Mouse (Mus musculus) retina, postnatal 7 days (tissue): Measurements from ENCODE around the gene Nr1d1.

Source experiments
- DNase-seq: peaks from one replicate; pipeline ENCODE4 v3.0.0-alpha.2; 2012; ENCODE audit warnings: low read depth, low spot score

Gene Nr1d1

DNA sequence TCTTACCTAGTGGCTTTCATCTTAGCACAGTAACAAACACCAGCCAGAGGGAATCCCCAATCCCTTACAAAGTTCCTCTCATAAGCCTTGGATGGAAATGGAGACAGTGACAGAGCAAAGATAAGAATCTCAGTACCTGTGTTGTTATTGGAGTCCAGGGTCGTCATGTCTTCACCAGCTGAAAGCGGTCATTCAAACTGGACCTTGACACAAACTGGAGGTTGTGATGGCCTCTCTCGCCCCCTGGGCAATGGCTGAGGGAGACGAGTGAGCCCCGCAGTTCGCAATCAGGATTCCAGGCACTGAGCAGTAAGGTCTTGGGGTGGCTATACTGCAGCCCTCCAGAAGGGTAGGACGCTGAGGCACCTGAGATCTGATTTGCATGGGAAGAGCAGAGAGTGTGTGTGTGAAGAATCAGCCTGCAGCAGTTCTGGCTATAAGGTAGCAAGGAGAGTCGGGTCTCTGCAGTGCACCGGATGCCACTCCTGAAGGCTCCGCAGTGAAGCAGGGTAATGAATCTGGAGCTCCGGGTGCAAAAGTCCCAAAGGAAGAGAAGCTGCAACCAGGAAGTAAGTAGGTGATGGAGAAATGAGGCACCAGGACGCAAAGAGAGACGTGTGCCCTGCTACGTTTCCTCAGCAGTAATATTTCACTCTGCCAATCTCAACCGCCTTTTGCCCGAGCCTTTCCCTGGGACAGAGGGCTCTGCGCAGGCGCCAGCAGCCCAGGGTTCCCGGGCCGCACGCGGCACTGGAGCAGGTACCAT, at the start of gene Nr1d1:
TSS of gene Nr1d1 (minus strand) at position 752 of the 766 bp plus-strand sequence.
- no peak for DNase-seq

GRCm38 (mm10) chr11:98820968-98821367, 45.8 kb upstream of the Nr1d1 start:
- no peak for DNase-seq

- no peak for DNase-seq
These were observed 41.6 kb upstream of the Nr1d1 start for GRCm38 (mm10) chr11:98816706-98817239.

DNA sequence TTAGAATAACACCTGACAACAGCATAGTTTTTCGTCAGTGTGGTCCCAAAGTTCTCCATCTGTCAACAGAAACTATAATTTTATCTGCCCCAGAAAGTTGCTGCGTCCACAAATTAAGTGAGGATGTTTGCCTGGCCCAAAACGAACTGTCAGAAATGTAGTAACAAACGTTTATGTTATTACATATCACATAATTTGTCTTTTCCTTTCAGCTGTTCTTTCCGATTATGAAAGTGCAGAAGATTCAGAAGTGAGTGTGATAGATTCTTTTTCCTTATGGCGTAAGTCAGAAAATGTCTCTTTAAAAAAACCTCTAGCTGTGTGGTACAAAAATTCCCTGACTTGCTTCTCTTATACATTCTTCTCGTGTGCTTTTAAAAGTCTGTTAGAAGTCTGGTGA, 35.6 kb upstream of the Nr1d1 start:
- DNase-seq, result no peak

DNA sequence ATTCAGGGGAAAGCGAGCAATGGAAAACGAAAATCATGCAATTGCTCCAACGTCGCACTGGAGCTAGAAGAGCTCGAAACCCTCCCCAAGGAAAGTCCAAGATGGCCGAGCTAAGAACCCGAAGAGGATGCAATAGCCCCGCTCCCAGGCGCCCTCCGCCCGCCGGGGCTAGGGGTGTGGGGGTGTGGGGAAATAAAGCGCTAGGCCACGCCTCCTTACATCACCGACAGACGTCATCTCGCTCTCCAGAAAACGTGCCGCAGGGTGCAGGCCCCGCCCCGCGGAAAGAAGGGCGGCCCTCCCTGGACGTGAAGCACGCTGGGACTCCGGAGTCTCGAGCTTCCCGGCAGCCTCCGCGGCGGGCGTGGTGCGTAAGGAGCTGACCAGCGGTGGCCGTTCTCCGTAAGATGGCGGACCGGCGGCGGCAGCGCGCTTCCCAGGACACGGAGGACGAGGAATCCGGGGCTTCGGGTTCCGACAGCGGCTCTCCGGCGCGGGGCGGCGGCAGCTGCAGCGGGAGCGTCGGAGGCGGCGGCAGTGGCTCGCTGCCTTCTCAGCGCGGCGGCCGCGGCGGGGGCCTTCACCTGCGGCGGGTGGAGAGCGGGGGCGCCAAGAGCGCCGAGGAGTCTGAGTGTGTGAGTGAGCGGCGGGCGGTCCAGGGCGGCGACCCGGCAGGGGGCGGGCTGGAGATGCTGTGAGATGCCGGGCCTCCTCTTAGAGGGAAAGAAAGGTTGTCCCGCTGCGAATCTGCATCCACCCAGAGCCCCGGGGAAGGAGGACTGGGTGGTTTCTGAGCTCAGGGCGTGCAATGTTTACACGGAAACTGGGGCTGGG, 34.5 kb upstream of the Nr1d1 start:
- DNase-seq, result peak; percentile 98

DNA sequence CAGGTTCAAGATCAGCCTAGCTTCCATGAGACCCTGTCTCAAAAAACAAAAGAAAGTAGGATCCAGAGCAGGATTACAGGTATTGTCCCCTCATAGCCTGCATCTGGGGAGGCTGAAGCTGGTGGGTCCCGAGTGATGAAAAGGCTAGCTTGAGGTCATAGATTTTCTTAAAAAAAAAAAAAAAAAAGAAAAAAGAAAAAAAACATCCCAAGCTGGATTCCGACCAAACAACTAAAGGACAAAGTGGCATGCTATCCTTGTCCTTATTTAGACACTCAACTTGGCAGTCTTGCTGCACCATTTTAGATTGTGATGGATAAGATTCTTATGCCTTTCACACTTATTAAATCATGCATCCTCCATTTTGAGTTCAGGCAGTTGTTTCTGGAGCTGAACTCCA, 33.3 kb upstream of the Nr1d1 start:
- no peak for DNase-seq

- DNase-seq, result no peak
These were observed 29.5 kb upstream of the Nr1d1 start, which contains the start of gene Casc3 for GRCm38 (mm10) chr11:98804605-98805004. TSS of gene Casc3 (plus strand) at chr11:98804905.

- no peak for DNase-seq
These were observed 22.8 kb upstream of the Nr1d1 start for GRCm38 (mm10) chr11:98797909-98798308.

DNA sequence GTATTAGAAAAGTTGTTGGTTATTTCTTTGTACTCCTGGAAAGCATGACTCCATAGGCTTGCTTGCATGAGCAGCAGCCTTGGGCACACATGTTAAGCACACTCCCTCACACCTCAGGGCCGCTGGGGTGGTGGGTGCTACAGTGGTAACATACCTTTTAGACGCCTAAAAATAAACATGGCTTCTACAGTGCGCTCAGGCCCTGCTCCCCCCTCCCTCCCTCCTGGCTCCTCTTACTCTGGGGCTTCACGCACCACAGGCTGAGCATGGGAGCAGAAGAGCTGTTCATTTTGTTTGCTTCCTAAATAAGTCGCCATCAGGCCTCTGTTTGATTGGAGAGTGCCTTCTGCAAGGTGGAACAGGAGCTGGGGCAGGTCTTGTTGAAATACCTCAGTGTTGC, 22.2 kb upstream of the Nr1d1 start:
- DNase-seq, result no peak

GRCm38 (mm10) chr11:98796515-98797216, 21.5 kb upstream of the Nr1d1 start:
- no peak for DNase-seq

DNA sequence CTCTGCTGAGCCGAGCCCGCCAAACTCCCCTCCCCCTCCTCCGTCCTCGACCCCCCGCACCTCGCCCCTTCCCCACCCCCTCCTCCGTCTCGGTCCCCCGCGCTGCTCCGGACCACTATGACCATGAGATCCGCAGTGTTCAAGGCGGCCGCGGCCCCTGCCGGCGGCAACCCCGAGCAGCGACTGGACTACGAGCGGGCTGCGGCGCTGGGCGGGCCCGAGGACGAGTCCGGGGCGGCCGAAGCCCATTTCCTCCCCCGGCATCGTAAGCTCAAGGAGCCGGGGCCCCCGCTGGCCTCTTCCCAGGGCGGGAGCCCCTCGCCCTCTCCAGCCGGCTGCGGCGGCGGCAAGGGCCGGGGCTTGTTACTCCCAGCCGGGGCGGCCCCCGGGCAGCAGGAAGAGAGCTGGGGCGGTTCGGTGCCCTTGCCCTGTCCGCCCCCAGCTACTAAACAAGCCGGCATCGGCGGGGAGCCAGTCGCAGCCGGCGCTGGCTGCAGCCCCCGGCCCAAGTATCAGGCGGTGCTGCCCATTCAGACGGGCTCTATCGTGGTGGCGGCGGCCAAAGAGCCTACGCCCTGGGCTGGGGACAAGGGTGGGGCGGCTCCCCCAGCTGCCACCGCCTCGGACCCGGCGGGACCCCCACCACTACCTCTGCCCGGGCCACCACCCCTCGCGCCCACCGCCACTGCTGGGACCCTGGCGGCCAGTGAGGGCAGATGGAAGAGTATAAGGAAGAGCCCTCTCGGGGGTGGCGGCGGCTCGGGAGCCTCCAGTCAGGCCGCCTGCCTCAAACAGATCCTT, 20.8 kb upstream of the Nr1d1 start:
- DNase-seq, result no peak

DNA sequence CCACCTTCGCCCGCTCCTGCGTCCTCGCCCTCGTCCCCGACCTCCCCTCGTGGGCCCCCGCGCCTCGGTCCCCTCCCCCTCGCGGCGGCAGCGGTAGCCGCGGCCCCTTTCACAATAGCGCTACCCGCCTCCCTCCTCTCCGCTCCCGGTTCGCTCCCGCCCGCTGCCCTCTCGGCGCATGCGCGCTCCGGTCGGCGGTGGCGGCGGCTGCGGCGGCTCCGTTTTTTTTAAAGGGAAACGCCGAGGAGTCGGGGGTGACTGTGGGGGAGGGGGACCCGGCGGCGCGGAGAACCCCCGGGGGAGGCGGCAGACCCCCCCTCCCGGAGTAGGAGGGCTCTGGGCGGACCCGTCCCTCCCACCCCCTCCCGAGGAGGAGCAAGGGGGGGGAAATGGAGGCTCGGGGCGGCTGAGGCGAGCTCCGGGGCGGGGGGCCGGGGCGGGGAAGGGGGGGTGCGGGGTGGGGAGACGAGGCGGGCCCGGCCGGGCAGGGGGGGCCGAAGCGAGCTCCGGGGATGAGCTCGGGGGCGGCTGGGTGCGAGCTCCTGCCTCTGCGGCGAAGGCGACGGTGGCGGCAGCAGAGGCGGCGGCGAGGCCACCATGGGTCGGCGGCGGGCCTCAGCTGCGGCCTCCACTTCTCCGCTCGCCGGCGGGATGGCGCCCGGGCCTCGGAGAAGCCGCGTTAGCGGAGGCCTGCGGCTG, 20.0 kb upstream of the Nr1d1 start, which contains the start of gene Msl1:
TSS of gene Msl1 (plus strand) at position 502 of the 699 bp plus-strand sequence.
- DNase-seq, result peak; percentile 86

- DNase-seq, result no peak
These were observed 19.4 kb upstream of the Nr1d1 start for GRCm38 (mm10) chr11:98794469-98795014.

DNA sequence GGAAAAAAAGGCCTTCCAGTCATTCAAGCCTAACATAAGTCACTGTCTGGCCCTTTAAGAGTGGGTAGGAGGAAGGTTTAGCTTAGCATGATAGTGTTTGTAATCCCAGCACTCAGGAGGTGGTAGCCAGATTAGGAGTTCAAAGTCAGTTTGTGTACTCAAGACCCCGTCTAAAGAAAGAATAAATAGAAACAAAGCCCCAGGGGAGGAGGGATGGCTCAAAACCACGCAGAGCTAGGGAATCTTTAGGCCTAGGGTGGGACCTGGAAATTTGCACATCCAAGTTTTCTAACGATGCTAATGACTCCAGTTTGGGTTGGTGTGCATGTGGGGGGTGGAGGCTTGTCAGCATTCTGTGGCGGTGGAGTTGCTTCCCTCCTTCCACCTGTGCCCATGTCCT, 16.9 kb upstream of the Nr1d1 start:
- DNase-seq, result no peak

- DNase-seq, result no peak
These were observed 16.3 kb upstream of the Nr1d1 start for GRCm38 (mm10) chr11:98791448-98791847.

DNA sequence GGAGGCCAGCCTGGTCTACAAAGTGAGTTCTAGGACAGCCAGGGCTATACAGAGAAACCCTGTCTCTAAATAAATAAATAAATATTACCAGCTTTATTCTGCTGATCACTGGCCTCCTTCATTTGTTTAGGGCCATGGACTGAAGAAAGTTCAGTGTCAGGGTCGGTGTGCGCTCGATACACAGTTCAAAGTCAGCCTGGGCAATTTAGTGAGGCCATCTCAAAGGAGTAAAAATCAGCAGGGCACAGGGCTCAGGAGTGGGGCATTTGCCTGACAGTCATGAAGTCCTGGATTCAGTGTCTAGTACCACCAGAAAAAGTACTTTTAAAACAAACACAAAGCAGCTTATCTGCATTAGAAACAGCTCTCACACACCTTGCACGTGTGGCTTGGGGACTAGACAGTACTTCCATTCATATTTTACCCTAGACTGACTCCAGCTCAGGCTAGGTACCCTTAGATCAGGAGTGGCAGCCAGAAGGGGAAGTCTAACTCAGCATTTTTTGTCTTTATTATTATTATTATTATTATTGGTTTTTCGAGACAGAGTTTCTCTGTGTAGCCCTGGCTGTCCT, 15.6 kb upstream of the Nr1d1 start:
- DNase-seq, result no peak

DNA sequence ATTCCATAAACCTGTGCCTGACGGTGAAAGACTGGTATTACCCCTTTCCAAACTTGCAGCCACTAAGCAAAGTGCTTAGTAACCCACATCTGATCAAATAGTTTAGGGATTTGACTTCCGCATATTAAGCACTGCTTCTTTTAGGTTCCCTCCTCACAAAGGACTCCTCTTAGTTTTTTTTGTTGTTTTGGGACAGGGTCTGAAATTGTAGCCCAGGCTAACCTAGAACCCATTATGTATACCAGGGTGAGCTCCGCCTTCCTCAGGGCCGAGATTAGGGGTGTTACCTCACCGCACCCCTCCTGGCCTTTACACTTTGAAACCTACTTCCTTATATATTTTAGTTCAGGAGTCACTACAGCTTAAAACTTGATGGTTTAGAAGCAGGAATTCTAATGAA, 14.7 kb upstream of the Nr1d1 start:
- no peak for DNase-seq

GRCm38 (mm10) chr11:98789219-98789807, 14.2 kb upstream of the Nr1d1 start:
- no peak for DNase-seq

DNA sequence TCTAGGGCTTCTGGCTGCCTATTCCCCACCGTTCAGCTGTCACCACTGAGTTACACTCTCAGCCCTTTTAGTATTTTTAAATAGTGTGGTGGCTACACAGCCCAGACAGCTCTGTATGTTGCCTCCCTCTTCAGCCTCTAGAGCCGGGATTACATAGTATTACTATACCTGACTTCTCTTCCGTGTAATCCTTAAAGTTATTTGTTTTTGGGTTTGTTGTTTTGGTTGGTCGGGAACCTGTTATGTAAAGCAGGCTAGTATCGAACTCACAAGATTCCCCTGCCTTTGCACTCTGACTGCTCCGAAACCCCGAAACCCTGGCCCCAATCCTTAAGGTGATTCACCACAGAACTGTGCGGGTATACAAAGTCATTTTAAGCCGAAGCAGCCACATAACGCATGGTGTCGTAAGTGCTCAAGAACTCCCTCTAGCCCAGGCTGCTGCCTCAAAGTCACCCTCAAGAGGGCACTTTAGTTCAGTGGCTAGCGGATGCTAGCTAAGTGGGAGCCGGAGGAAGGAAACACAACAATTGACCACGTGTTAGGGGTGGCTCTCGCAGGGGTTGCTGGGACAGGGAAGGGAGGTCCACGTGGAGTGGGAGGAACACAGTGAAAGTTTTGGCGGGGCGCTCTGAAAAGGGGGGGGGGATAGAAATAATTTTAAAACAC, 13.6 kb upstream of the Nr1d1 start:
- peak; percentile 79 for DNase-seq
